Mouse (Mus musculus) hindbrain, embryonic 13.5 days (tissue): ENCODE results near the gene Nags. TPM values are rescaled to one million over a fixed set of nuclear protein-coding genes. Genes with fewer than 3 reads are reported as not detected.

Experiments used
- ATAC-seq: fragments of 200-750 bp; cut with Nextera tagmentation; 2 replicates; pipeline ENCODE4 v1.8.0; 2017; ENCODE audit warnings: moderate TSS enrichment; ENCODE audit not compliant: low FRiP score
- H3K27ac ChIP-seq: fragments of 300-500 bp; sonication (generic); 2 replicates; pipeline ENCODE4 v1.5.1; 2015; ENCODE audit warnings: inconsistent platforms, mild to moderate bottlenecking, moderate library complexity
- H3K27me3 ChIP-seq: fragments of 300-500 bp; sonication (generic); 2 replicates; pipeline ENCODE4 v1.6.1; 2015; ENCODE audit warnings: mild to moderate bottlenecking, inconsistent platforms
- H3K36me3 ChIP-seq: fragments of 300-500 bp; sonication (generic); 2 replicates; pipeline ENCODE4 v1.6.1; 2015; ENCODE audit warnings: mild to moderate bottlenecking, inconsistent platforms
- H3K4me1 ChIP-seq: fragments of 300-500 bp; sonication (generic); replicated peaks from 2 replicates; pipeline ENCODE4 v1.6.1; 2015; ENCODE audit warnings: inconsistent platforms
- H3K4me2 ChIP-seq: fragments of 300-500 bp; sonication (generic); 2 replicates; pipeline ENCODE4 v1.6.1; 2015; ENCODE audit warnings: inconsistent platforms, mild to moderate bottlenecking, moderate library complexity
- H3K4me3 ChIP-seq: fragments of 300-500 bp; sonication (generic); 2 replicates; pipeline ENCODE4 v1.5.1; 2015; ENCODE audit warnings: mild to moderate bottlenecking, inconsistent platforms
- H3K9ac ChIP-seq: fragments of 300-500 bp; sonication (generic); 2 replicates; pipeline ENCODE4 v1.6.1; 2015; ENCODE audit warnings: mild to moderate bottlenecking, inconsistent platforms
- H3K9me3 ChIP-seq: fragments of 300-500 bp; sonication (generic); 2 replicates; pipeline ENCODE4 v1.6.1; 2016; ENCODE audit warnings: inconsistent platforms
- WGBS: fragments of 180-500 bp; shearing (Covaris S2); methylation state at CpG from one replicate; pipeline ENCODE4 v1.1.7; 2015; 5-methylcytosine and 5-hydroxymethylcytosine counted together
- polyA plus RNA-seq: library from polyadenylated mRNA; unstranded; fragments of >200 nt; fragmentation: Nextera tagmentation; extraction: Ambion mirVana; gene quantifications from 2 replicates; pipeline ENCODE4 v1.2.1, GENCODE M21; 2015

The Nags gene
- polyA plus RNA-seq, 1 experiment from 2014 or later, result not detected

GRCm38 (mm10) chr11:102193657-102194440, 48.5 kb downstream of the Nags start:
- no peak overlapping the region for H3K4me2 ChIP-seq
- H3K27me3 ChIP-seq, result no peaks in the 10 kb centered on the region
- peaks cover 67% of the 10 kb centered on the region for H3K36me3 ChIP-seq
- 88% methylated on average over 9 of the region's 9 CpGs for WGBS
- H3K4me3 ChIP-seq, result no peak overlapping the region
- peaks cover 26% of the 10 kb centered on the region for H3K4me1 ChIP-seq
- no peaks in the 10 kb centered on the region for H3K9me3 ChIP-seq
- no peak overlapping the region for H3K9ac ChIP-seq
- no peak for ATAC-seq
- no peak overlapping the region for H3K27ac ChIP-seq

GRCm38 (mm10) chr11:102196018-102196797, 50.9 kb downstream of the Nags start:
- H3K9me3 ChIP-seq, result no peaks in the 10 kb centered on the region
- no peaks in the 10 kb centered on the region for H3K27me3 ChIP-seq
- H3K27ac ChIP-seq, result no peak overlapping the region
- H3K4me1 ChIP-seq, result peaks cover 6% of the 10 kb centered on the region
- 0 out of 2 replicates have a peak overlapping the region, but pooled peaks have one; percentile 2 for H3K9ac ChIP-seq
- 90% methylated on average over 21 of the region's 21 CpGs for WGBS
- H3K36me3 ChIP-seq, result peaks cover 90% of the 10 kb centered on the region
- no peak overlapping the region for H3K4me3 ChIP-seq
- H3K4me2 ChIP-seq, result no peak overlapping the region
- ATAC-seq, result no peak

GRCm38 (mm10) chr11:102198245-102198644, 52.9 kb downstream of the Nags start:
- Histone ChIP-seq H3K27me3 (no peaks in the 10 kb centered on the region), H3K9me3 (no peaks in the 10 kb centered on the region), H3K4me3 (no peak overlapping the region), H3K4me2 (no peak overlapping the region), H3K9ac (no peak overlapping the region), H3K36me3 (peaks cover 99% of the 10 kb centered on the region), H3K4me1 (0 out of 2 replicates have a peak, but pooled peaks cover 4% of the 10 kb centered on the region), H3K27ac (no peak overlapping the region)
- WGBS, result 62% methylated on average over 6 of the region's 6 CpGs
- no peak for ATAC-seq

Other genes with a start within 250 kb of the Nags start
- 0.42 TPM in 1 of 2 replicates, not detected in the other for gene Sost, start 178.5 kb upstream of the Nags start, polyA plus RNA-seq
- not detected in 2 replicates for gene Cfap97d1, start 161.2 kb upstream of the Nags start, polyA plus RNA-seq
- gene Dusp3, start 158.5 kb upstream of the Nags start, polyA plus RNA-seq, result 15.4 and 16.0 TPM in 2 replicates
- gene Mpp3, start 117.1 kb upstream of the Nags start, polyA plus RNA-seq, result 43.5 and 45.9 TPM in 2 replicates
- gene Cd300lg, start 104.0 kb upstream of the Nags start, polyA plus RNA-seq, result 0.38 and 0.53 TPM in 2 replicates
- gene Mpp2, start 57.0 kb upstream of the Nags start, polyA plus RNA-seq, result 24.1 and 24.9 TPM in 2 replicates
- gene Ppy, start 44.2 kb upstream of the Nags start, polyA plus RNA-seq, result not detected in 2 replicates
- gene Pyy, start 37.7 kb upstream of the Nags start, polyA plus RNA-seq, result 3.3 and 7.5 TPM in 2 replicates
- gene Tmem101, start 10.9 kb downstream of the Nags start, polyA plus RNA-seq, result 37.9 and 38.1 TPM in 2 replicates
- gene Lsm12, start 39.8 kb downstream of the Nags start, polyA plus RNA-seq, result 144 and 148 TPM in 2 replicates
- gene G6pc3, start 44.1 kb downstream of the Nags start, polyA plus RNA-seq, result 30.0 and 37.2 TPM in 2 replicates
- gene Hdac5, start 84.7 kb downstream of the Nags start, polyA plus RNA-seq, result 82.0 and 85.4 TPM in 2 replicates
- gene BC030867, start 103.4 kb downstream of the Nags start, polyA plus RNA-seq, result 3.8 TPM in 2 replicates
- gene Asb16, start 123.2 kb downstream of the Nags start, polyA plus RNA-seq, result not detected in 2 replicates
- 81.3 and 82.8 TPM in 2 replicates for gene Tmub2, start 139.4 kb downstream of the Nags start, polyA plus RNA-seq
- gene Atxn7l3, start 151.1 kb downstream of the Nags start, polyA plus RNA-seq, result 29.2 and 29.9 TPM in 2 replicates
- gene Ubtf, start 174.2 kb downstream of the Nags start, polyA plus RNA-seq, result 77.1 and 82.7 TPM in 2 replicates
- 4.4 and 5.0 TPM in 2 replicates for gene Slc4a1, start 220.7 kb downstream of the Nags start, polyA plus RNA-seq
- gene Rundc3a, start 247.9 kb downstream of the Nags start, polyA plus RNA-seq, result 135 and 144 TPM in 2 replicates